Mouse (Mus musculus): ENCODE results near the gene Gm9008. TPM values are rescaled to one million over a fixed set of nuclear protein-coding genes. Genes with fewer than 3 reads are reported as not detected.

The Gm9008 gene
- polyA plus RNA-seq (2015; fragmentation: Nextera tagmentation; extraction: Ambion mirVana) = 0.19 and 0.23 TPM in 2 replicates

GRCm38 (mm10) chr6:76497054-76497835, at the start of gene Gm9008:
Gene Gm9008, minus strand, starts transcription at chr6:76497784.

